Mouse (Mus musculus) hindbrain, embryonic 10.5 days (tissue): Measurements from ENCODE around the gene Kirrel3. TPM values are rescaled to one million over a fixed set of nuclear protein-coding genes. Genes with fewer than 3 reads are reported as not detected.

Experiments
- DNase-seq: peaks from one replicate; pipeline ENCODE4 v3.0.0-alpha.2; 2017; ENCODE audit warnings: low spot score
- H3K27ac ChIP-seq: fragments of 300-500 bp; sonication (generic); 2 replicates; pipeline ENCODE4 v1.5.1; 2016; ENCODE audit warnings: mild to moderate bottlenecking, moderate library complexity
- H3K27me3 ChIP-seq: fragments of 300-500 bp; sonication (generic); 2 replicates; pipeline ENCODE4 v1.6.1; 2016; ENCODE audit warnings: mild to moderate bottlenecking; ENCODE audit not compliant: poor library complexity, insufficient read depth, severe bottlenecking
- H3K36me3 ChIP-seq: fragments of 300-500 bp; sonication (generic); 2 replicates; pipeline ENCODE4 v1.6.1; 2016; ENCODE audit warnings: mild to moderate bottlenecking, moderate library complexity
- H3K4me1 ChIP-seq: fragments of 300-500 bp; sonication (generic); replicated peaks from 2 replicates; pipeline ENCODE4 v1.6.1; 2016; ENCODE audit warnings: mild to moderate bottlenecking
- H3K4me3 ChIP-seq: fragments of 300-500 bp; sonication (generic); 2 replicates; pipeline ENCODE4 v1.5.1; 2016; ENCODE audit warnings: mild to moderate bottlenecking, moderate library complexity
- H3K9me3 ChIP-seq: fragments of 300-500 bp; sonication (generic); 2 replicates; pipeline ENCODE4 v1.6.1; 2016; ENCODE audit warnings: mild to moderate bottlenecking, moderate library complexity
- WGBS: fragments of 180-500 bp; shearing (Covaris S2); methylation state at CpG from one replicate; pipeline ENCODE4 v1.1.7; 2016; 5-methylcytosine and 5-hydroxymethylcytosine counted together
- polyA plus RNA-seq: library from polyadenylated mRNA; unstranded; fragments of >200 nt; fragmentation: Nextera tagmentation; extraction: Ambion mirVana; gene quantifications from 2 replicates; pipeline ENCODE4 v1.2.1, GENCODE M21; 2016

Kirrel3 gene
- polyA plus RNA-seq, 1 experiment from 2014 or later: 9.8 TPM

DNA sequence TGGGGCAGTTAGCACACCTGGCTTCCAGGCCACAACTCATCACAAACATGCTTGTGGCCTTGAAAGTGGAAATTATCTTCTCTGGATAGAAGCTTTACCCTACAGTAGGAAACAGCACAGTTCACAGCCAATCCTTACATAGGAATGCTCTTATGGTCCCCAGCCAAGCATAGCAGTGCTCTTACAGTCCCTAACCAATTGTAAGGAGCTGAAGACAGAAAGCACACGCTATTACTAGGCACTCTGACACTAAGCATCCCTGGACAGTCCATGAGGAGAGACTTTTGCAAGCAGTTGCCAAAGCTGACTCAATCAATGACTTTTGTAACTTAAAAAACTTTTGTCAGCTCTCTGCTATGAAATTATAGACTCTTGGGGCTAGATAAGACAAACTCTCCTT lies 181.5 kb downstream of the Kirrel3 start:
- Histone ChIP-seq H3K36me3 (no peaks in the 10 kb centered on the region), H3K4me1 (peaks cover 13% of the 10 kb centered on the region), H3K9me3 (no peaks in the 10 kb centered on the region), H3K27me3 (peaks cover 3% of the 10 kb centered on the region; the same call in 1 of the 2 replicates), H3K27ac (no peak overlapping the region), H3K4me3 (no peak overlapping the region)
- WGBS: 81% methylated on average over 1 of the region's 1 CpGs
- DNase-seq: no peak

DNA sequence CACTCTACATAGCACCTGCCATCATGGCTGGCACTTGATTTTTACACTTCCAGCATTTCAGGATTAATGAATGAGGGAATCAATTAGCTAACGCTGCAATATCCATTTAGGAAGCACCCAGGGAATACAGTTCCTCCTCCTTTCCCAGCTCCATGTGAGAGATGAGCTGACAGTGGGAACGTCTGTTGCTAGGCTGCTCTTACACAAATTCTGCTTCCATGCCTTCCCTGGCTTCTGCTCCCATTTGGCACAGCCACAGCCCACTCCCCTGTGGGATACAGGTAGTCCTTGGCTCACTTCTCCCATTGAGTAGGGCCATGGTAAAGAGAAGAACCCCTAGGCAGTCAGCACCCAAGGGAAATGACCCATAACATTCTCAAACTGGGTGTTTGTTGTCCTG lies 185.2 kb downstream of the Kirrel3 start:
- Histone ChIP-seq H3K4me3 (no peak overlapping the region), H3K27ac (no peak overlapping the region), H3K9me3 (no peaks in the 10 kb centered on the region), H3K27me3 (no peaks in the 10 kb centered on the region), H3K4me1 (no peaks in the 10 kb centered on the region), H3K36me3 (no peaks in the 10 kb centered on the region)
- no peak for DNase-seq
- 78% methylated on average over 2 of the region's 2 CpGs for WGBS

DNA sequence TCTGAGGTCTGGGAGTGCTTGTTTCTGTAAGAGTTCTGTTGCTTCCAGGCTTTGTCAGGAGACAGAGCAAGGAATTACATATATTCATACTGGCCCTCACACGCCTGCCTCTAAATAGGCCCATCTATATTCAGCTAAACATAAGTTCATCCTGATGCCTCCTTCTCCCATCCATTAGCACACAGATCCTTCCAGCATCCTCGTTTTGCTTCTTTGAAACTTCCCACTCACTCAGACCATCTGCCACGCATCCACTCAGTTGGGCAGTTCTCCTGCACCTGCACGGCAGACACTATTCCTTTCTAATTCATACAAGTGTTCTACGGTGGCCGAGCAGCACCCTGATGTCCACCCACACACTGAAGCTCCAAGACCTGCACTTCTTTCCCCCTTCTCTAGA lies 201.1 kb downstream of the Kirrel3 start:
- Histone ChIP-seq H3K27me3 (peaks cover 5% of the 10 kb centered on the region; the same call in 1 of the 2 replicates), H3K27ac (no peak overlapping the region), H3K9me3 (no peaks in the 10 kb centered on the region), H3K4me3 (no peak overlapping the region), H3K4me1 (no peaks in the 10 kb centered on the region), H3K36me3 (no peaks in the 10 kb centered on the region)
- no peak for DNase-seq
- 87% methylated on average over 6 of the region's 6 CpGs for WGBS

DNA sequence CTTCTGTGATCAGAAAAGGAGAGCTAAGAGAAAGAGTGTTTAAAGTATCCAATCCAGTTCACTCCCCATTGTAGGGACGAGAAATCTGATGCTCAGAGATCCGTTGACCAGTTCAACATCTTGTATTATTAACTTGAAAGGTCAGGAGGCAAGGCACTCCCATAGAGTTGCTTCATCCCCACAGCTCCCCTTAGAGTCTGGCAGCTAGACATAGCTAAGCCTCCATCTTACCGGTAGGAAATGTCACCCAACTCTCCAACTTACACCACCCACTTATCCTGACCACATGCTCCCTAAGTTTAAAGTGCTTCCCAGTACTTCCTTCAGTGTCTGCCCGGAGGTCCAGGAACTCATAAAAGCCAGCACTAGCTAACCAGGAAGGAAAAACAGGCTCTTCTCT lies 202.7 kb downstream of the Kirrel3 start:
- WGBS: 56% methylated on average over 4 of the region's 4 CpGs
- H3K36me3 ChIP-seq: no peaks in the 10 kb centered on the region
- H3K27me3 ChIP-seq: peaks cover 5% of the 10 kb centered on the region; the same call in 1 of the 2 replicates
- no peak for DNase-seq
- no peaks in the 10 kb centered on the region for H3K9me3 ChIP-seq
- H3K4me1 ChIP-seq: no peaks in the 10 kb centered on the region
- H3K4me3 ChIP-seq: no peak overlapping the region
- no peak overlapping the region for H3K27ac ChIP-seq

DNA sequence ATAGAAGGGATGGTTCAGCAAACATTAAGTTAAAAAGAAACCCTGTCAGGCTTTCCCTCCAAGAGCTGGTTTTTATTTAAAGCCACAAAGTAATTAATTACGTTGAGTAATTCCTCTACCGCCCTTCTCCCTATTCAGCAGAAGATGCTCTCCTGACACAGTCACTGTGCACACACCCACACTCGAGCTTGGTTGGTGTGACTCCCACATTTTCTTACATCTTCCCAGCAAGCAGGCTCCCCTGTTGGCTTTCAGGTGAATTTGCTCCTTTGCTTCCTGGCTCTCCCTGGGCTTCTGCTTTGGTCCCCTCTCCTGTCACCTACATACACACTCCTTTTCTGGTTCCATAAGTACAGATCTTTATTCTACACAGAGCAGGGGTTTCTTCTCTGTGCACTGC lies 203.7 kb downstream of the Kirrel3 start:
- no peaks in the 10 kb centered on the region for H3K36me3 ChIP-seq

DNA sequence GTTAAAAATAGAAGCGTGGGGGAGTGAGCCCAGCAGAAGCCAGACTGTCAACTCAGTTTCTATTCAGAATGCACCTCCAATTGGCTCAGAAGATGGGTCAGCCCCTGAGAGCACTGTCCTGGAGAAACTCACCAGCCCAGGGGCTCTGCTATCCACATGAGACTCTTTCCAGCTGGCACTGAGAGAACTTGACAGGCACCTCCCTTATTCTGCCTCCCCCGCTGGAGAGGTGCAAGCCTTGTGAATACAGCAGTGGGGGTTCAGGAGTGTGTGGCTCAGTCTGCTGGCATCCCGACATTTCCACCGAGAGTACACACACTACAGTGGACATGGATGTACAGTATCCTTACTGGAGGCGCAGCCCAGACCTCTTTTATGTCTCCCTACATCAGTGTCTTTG lies 210.0 kb downstream of the Kirrel3 start:
- H3K4me3 ChIP-seq: no peak overlapping the region
- 69% methylated on average over 5 of the region's 5 CpGs for WGBS
- H3K27me3 ChIP-seq: no peaks in the 10 kb centered on the region
- DNase-seq: no peak
- H3K36me3 ChIP-seq: no peaks in the 10 kb centered on the region
- peaks cover 9% of the 10 kb centered on the region for H3K4me1 ChIP-seq
- H3K27ac ChIP-seq: no peak overlapping the region
- H3K9me3 ChIP-seq: no peaks in the 10 kb centered on the region

More for the DNA sequence above, 203.7 kb downstream of the Kirrel3 start:
- DNase-seq: no peak
- H3K9me3 ChIP-seq: no peaks in the 10 kb centered on the region
- peaks cover 5% of the 10 kb centered on the region; the same call in 1 of the 2 replicates for H3K27me3 ChIP-seq
- H3K4me3 ChIP-seq: no peak overlapping the region
- no peak overlapping the region for H3K27ac ChIP-seq
- H3K4me1 ChIP-seq: no peaks in the 10 kb centered on the region
- WGBS: 78% methylated on average over 3 of the region's 3 CpGs

DNA sequence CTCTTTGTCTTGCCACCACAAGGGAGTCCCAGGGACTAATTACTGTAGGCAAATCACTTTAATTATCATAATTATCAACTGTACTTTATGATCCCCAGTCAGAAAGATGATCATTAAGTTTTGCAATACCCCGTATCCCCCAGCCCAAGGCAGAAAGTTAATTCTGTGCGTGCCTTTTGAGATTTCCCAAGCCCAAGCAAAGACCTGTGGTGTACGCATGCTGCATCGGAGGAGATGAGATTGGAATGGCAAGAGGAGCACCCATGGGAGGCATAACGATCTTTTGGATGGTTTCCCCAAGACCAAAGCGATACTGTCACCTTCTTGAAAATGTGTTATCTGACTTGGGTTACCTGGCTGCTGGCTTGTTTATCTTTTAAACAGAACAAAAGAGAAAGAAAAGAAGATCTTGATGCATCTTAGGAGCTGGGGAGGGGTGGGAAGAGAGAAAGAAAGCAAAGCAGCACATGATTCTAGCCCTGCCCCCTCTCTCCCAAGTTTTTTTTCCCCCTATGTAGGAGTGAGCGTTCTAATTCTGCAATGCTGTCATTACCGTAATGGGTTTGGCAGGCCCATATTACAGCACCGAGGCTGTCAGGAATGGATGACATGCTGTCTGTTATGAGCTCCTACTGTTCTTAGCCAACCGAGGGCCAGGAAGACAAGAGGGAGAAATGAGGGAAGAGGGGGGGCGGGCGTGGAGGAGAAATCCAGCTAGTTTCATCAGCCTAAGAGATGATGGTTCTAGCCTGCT lies 218.0 kb downstream of the Kirrel3 start:
- Histone ChIP-seq H3K36me3 (no peaks in the 10 kb centered on the region), H3K27ac (no peak overlapping the region), H3K27me3 (no peaks in the 10 kb centered on the region), H3K4me3 (no peak overlapping the region), H3K4me1 (peaks cover 31% of the 10 kb centered on the region), H3K9me3 (no peaks in the 10 kb centered on the region)
- WGBS: 85% methylated on average over 12 of the region's 12 CpGs
- DNase-seq: no peak

DNA sequence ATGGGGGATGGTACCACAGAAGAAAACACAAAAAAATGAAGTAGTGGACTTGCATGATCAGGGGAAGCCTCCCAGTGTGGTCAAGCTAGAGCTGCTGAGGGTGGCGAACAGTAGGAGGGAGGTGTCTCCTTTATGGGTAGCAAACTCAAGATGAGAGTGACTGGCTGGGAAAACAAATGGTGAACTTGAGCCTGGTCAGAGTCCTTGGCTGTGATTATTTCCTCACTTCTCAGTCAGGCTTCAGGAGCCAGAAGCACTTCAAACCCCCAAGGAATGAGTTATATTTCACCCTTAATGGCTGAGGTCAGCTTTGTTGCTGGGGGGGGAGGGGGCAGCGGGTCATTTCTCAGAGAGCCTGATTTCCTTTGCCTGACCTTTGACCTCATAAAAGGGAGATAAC lies 218.7 kb downstream of the Kirrel3 start:
- WGBS: 61% methylated on average over 2 of the region's 2 CpGs
- Histone ChIP-seq H3K9me3 (no peaks in the 10 kb centered on the region), H3K4me3 (no peak overlapping the region), H3K27me3 (no peaks in the 10 kb centered on the region), H3K4me1 (peaks cover 31% of the 10 kb centered on the region), H3K27ac (no peak overlapping the region), H3K36me3 (no peaks in the 10 kb centered on the region)
- no peak for DNase-seq

DNA sequence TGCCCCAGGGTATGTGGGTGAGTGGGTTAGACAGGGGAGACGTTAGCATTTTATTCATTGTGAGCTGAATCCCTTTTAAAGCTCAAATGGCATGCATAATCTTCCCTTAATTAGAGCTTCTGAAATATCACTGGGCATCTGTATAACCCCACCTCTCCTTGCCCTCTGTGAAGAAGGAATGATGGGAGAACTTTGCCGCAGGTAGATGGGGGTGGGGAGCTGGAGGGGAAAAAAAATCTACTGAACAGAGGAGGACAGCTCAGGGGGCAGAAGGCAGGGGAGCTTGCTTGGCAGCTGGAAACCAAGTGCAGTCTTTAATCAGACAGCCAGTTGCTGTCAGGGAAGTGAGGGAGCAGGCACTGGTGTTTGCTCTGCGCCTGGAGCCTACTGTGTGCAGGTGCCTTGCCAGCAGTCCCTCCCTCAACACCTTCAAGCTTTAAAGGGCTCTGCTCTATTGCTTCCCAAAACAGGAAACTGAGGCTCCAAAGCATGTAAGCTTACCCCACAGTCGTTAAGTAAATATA lies 220.7 kb downstream of the Kirrel3 start:
- H3K4me3 ChIP-seq: no peak overlapping the region
- no peak overlapping the region; the same call in 1 of the 2 replicates for H3K27ac ChIP-seq
- 48% methylated on average over 4 of the region's 4 CpGs for WGBS
- peaks cover 31% of the 10 kb centered on the region for H3K4me1 ChIP-seq
- H3K27me3 ChIP-seq: no peaks in the 10 kb centered on the region
- no peak for DNase-seq
- H3K9me3 ChIP-seq: no peaks in the 10 kb centered on the region
- no peaks in the 10 kb centered on the region for H3K36me3 ChIP-seq

DNA sequence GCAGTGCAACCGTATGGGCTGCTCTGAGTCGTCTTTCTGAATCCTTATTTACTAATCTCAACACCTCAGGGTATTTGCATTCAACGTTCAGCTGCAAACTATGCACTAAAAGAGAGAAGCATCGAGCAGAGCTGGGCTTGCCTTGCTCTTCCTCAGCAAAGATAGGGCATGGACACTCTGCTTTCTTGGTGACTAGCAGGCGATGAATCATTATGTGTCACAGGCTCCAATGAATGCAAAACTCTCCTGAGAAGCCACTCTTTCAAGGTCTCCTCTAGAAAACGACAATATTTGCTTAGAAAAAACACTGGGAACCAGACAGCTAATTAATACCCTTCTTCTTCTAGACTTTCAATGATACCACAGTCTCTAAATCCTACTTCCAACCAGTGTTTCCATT lies 223.0 kb downstream of the Kirrel3 start:
- Histone ChIP-seq H3K4me1 (peaks cover 29% of the 10 kb centered on the region), H3K4me3 (no peak overlapping the region), H3K27me3 (no peaks in the 10 kb centered on the region), H3K9me3 (no peaks in the 10 kb centered on the region), H3K36me3 (no peaks in the 10 kb centered on the region), H3K27ac (no peak overlapping the region)
- 90% methylated on average over 6 of the region's 6 CpGs for WGBS
- DNase-seq: no peak

DNA sequence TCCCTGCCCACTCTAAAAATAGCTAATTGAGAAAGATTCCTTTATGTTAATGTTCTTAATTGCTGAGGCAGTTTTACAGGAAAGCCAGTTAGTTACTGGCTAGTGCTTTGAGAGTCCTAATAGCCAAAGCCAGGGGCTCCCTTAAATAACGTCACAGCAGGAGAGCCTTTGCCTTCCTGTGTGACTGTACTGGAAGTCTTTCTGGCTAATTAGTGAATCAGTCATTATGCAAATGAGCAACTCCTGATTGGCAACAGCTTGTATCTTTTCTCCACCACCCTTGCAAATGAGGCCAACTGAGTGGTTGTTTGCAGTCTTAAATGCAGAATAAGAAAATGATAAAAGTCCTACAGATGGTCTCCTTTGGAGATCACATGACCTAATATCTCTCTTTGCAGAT lies 226.3 kb downstream of the Kirrel3 start:
- no peaks in the 10 kb centered on the region for H3K27me3 ChIP-seq
- WGBS: 36% methylated on average over 1 of the region's 1 CpGs
- DNase-seq: no peak
- H3K4me1 ChIP-seq: no peaks in the 10 kb centered on the region; the same call in 1 of the 2 replicates
- no peak overlapping the region for H3K4me3 ChIP-seq
- no peaks in the 10 kb centered on the region for H3K36me3 ChIP-seq
- no peaks in the 10 kb centered on the region for H3K9me3 ChIP-seq
- no peak overlapping the region for H3K27ac ChIP-seq

DNA sequence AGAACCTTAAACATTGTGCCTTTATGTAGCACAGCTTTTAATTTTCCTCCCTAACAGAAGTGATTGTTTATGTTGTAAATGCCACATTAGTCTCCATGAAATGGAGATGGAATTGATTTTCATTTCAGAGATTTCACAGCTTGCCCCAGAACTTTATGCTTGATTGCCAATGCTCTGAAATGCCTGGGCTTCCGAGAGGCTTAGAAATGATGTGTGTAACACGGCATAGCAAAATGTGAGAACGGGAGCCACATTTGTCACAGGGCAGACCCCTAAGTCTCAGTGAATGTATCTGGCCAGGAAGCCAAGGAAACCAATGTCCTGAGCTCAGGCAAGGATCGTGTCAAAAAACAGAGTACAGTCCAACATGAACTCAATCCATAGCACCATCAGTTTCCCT lies 227.3 kb downstream of the Kirrel3 start:
- WGBS: 80% methylated on average over 4 of the region's 4 CpGs
- H3K4me1 ChIP-seq: no peaks in the 10 kb centered on the region

DNA sequence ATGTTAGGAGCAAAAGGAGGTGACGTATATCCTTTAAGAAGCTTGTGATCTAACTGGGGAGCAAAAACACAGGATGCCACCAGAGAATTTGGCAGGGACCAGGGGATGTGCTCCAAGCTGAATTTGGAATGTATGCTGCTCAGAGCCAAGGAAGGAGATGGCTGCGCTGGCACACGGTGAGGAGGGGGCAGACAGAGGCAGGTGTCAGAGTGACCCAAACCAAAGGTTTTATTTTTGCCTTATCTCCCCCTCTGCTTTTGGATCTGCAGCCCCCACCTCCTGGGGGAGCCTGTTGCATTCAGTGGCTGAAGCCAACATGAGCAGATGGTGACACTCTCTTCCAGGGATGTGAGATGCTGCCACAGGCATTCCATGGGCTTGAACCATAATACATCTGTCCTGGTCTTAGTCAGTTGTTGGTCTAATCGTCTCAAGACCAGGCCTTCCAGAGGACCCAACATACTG lies 227.8 kb downstream of the Kirrel3 start:
- no peaks in the 10 kb centered on the region for H3K36me3 ChIP-seq
- H3K27ac ChIP-seq: no peak overlapping the region
- no peaks in the 10 kb centered on the region for H3K4me1 ChIP-seq
- no peak for DNase-seq
- H3K9me3 ChIP-seq: no peaks in the 10 kb centered on the region
- no peak overlapping the region for H3K4me3 ChIP-seq
- WGBS: 91% methylated on average over 4 of the region's 4 CpGs
- H3K27me3 ChIP-seq: no peaks in the 10 kb centered on the region

More for the DNA sequence above, 227.3 kb downstream of the Kirrel3 start:
- Histone ChIP-seq H3K9me3 (no peaks in the 10 kb centered on the region), H3K36me3 (no peaks in the 10 kb centered on the region), H3K27ac (no peak overlapping the region), H3K27me3 (no peaks in the 10 kb centered on the region), H3K4me3 (no peak overlapping the region)
- DNase-seq: no peak
